ENCODE assay signal across 9 mouse cellular contexts in genomic region chr12:28699656-28700055, GRCm38 (mm10). TPM values are rescaled to one million over a fixed set of nuclear protein-coding genes. Genes with fewer than 3 reads are reported as not detected.
A peak's percentile ranks its signal among the peaks of the same experiment; 100 is the strongest.
DNase-seq lines count a peak whose midpoint lies in the region; ATAC-seq and TF ChIP-seq lines count a peak whose summit lies in the region.
"Had no signal": no experiment of that assay in that cellular context is flagged by ENCODE, and none has a peak within 500 bp of the region (broad histone marks: within the 10 kb centered on the region; RNA-seq: fewer than 3 reads in every experiment).

No protein-coding gene starts in this region.

- no peaks in the 10 kb centered on the region for H3K27me3 ChIP-seq in liver, embryonic 15.5 days
- no peaks in the 10 kb centered on the region for H3K27me3 ChIP-seq in neural tube, embryonic 14.5 days (ENCODE audit: control insufficient read depth, insufficient read depth, low read length)
- no peaks in the 10 kb centered on the region for H3K27me3 ChIP-seq in testis, adult 2 months (ENCODE audit: control insufficient read depth, insufficient read depth, low read length)

- ATAC-seq in CD4-positive, CD25-positive, alpha-beta regulatory T cell, adult 4 months, result peak; percentile 77
- no peak for ATAC-seq in liver, embryonic 15.5 days (ENCODE audit: insufficient read depth)
- ATAC-seq in neural tube, embryonic 14.5 days (ENCODE audit: low read depth), result no peak; the same call in 1 of the 2 replicates

- H3K9me3 ChIP-seq in liver, embryonic 15.5 days (replicated peaks), result no peaks in the 10 kb centered on the region
- H3K9me3 ChIP-seq in neural tube, embryonic 14.5 days (ENCODE audit: control insufficient read depth, low read length), result no peaks in the 10 kb centered on the region

- DNase-seq in adrenal gland, adult 2 months, result peak; percentile 62
- peak; percentile 71 for DNase-seq in embryo, embryonic 9.5 days (ENCODE audit: extremely low spot score)
- DNase-seq in heart, adult 8-10 months (ENCODE audit: low spot score), result peak; percentile 55
- DNase-seq in kidney, postnatal 10 days, result peak; percentile 85

- 0 out of 2 replicates have a peak overlapping the region, but pooled peaks have one; percentile 0 for H3K27ac ChIP-seq in liver, embryonic 15.5 days (replicated peaks)
- peak overlapping the region; percentile 90 for H3K27ac ChIP-seq in neural tube, embryonic 14.5 days (ENCODE audit: low read depth, low read length)
- H3K27ac ChIP-seq in testis, adult 2 months (ENCODE audit: control insufficient read depth, insufficient read depth, low read depth, low read length), result no peak overlapping the region
- H3K27ac ChIP-seq: macrophage had no signal

- no peak overlapping the region for H3K9ac ChIP-seq in liver, embryonic 15.5 days
- no peak overlapping the region for H3K9ac ChIP-seq in neural tube, embryonic 14.5 days (replicated peaks; ENCODE audit: low read depth, low read length)

- no peak for TF ChIP-seq POLR2A in testis, adult 2 months (IDR thresholded peaks at IDR 0.05; ENCODE audit: control insufficient read depth, low read depth, low read length)

- 20% methylated on average over 6 of the region's 6 CpGs for WGBS in liver, embryonic 15.5 days (ENCODE audit: insufficient replicate concordance)
- WGBS in neural tube, embryonic 14.5 days, result 7% methylated on average over 6 of the region's 6 CpGs

- H3K4me1 ChIP-seq in liver, embryonic 15.5 days (replicated peaks), result no peaks in the 10 kb centered on the region; the same call in none of the 2 replicates
- peaks cover 10% of the 10 kb centered on the region; the same call in 1 of the 2 replicates for H3K4me1 ChIP-seq in neural tube, embryonic 14.5 days (ENCODE audit: control insufficient read depth, insufficient read depth, low read length)
- H3K4me1 ChIP-seq in testis, adult 2 months (ENCODE audit: control insufficient read depth, insufficient read depth, low read length), result no peaks in the 10 kb centered on the region; the same call in 1 of the 2 replicates

- H3K36me3 ChIP-seq in liver, embryonic 15.5 days (replicated peaks), result peaks cover 15% of the 10 kb centered on the region
- no peaks in the 10 kb centered on the region for H3K36me3 ChIP-seq in neural tube, embryonic 14.5 days (ENCODE audit: control insufficient read depth, insufficient read depth, low read length)
- no peaks in the 10 kb centered on the region; the same call in 1 of the 2 replicates for H3K36me3 ChIP-seq in testis, adult 2 months (ENCODE audit: control insufficient read depth, insufficient read depth, low read length)

- peak; percentile 82; the same call in 1 of the 2 replicates for TF ChIP-seq CTCF in testis, adult 2 months (IDR thresholded peaks at IDR 0.05; ENCODE audit: control insufficient read depth, insufficient read depth, insufficient replicate concordance, low read depth, low read length)

- H3K4me2 ChIP-seq in liver, embryonic 15.5 days, result no peak overlapping the region
- no peak overlapping the region for H3K4me2 ChIP-seq in neural tube, embryonic 14.5 days (ENCODE audit: low read depth, low read length)

- H3K4me3 ChIP-seq in liver, embryonic 15.5 days (replicated peaks), result no peak overlapping the region
- no peak overlapping the region for H3K4me3 ChIP-seq in neural tube, embryonic 14.5 days (ENCODE audit: low read depth, low read length)
- H3K4me3 ChIP-seq in testis, adult 2 months (ENCODE audit: control insufficient read depth, low read depth, low read length), result no peak overlapping the region

RNA-seq across cellular contexts. Expression of gene Adi1, which starts 24.6 kb away (rescaled TPM):
- polyA plus RNA-seq in CD4-positive, CD25-positive, alpha-beta regulatory T cell, adult 4 months (2017; shearing (Covaris generic)), result 10 to 100 TPM; 34.6 to 37.7 TPM
- 10 to 100 TPM; 80.5 to 83.4 TPM for total RNA-seq in adrenal gland, adult 2 months (2021)
- polyA plus RNA-seq in adrenal gland, adult 2 months (2012; rRNA removed), result 10.6 and 12.3 TPM in 2 replicates
- 10 to 100 TPM; 58.0 to 62.6 (median 61.6) TPM for total RNA-seq in heart, adult 8-10 months (2022)
- polyA plus RNA-seq in liver, embryonic 15.5 days (2015; fragmentation: Nextera tagmentation; extraction: Ambion mirVana), result 53.4 and 56.7 TPM in 2 replicates
- 25.4 and 26.7 TPM in 2 replicates for polyA plus RNA-seq in neural tube, embryonic 14.5 days (2014; fragmentation: Nextera tagmentation; extraction: Ambion mirVana)
- 3.8 and 4.1 TPM in 2 replicates for polyA plus RNA-seq in testis, adult 2 months (2012; rRNA removed)

RNA-seq across cellular contexts. Expression of gene Rnaseh1, which starts 50.3 kb away (rescaled TPM):
- 10 to 100 TPM; 31.1 to 47.1 TPM for polyA plus RNA-seq in CD4-positive, CD25-positive, alpha-beta regulatory T cell, adult 4 months (2017; shearing (Covaris generic))
- total RNA-seq in adrenal gland, adult 2 months (2021), result 10 to 100 TPM in 1 of 2 experiments, 1 to 10 TPM in 1; 9.5 to 14.7 TPM
- polyA plus RNA-seq in adrenal gland, adult 2 months (2012; rRNA removed), result 4.0 and 5.1 TPM in 2 replicates
- total RNA-seq in heart, adult 8-10 months (2022), result 1 to 10 TPM; 6.7 to 9.4 (median 8.2) TPM
- polyA plus RNA-seq in liver, embryonic 15.5 days (2015; fragmentation: Nextera tagmentation; extraction: Ambion mirVana), result 10.8 and 11.7 TPM in 2 replicates
- polyA plus RNA-seq in neural tube, embryonic 14.5 days (2014; fragmentation: Nextera tagmentation; extraction: Ambion mirVana), result 19.5 and 21.7 TPM in 2 replicates
- 10.7 and 10.9 TPM in 2 replicates for polyA plus RNA-seq in testis, adult 2 months (2012; rRNA removed)

RNA-seq across cellular contexts. Expression of gene Trappc12, which starts 50.6 kb away (rescaled TPM):
- 10 to 100 TPM; 44.8 to 63.7 TPM for polyA plus RNA-seq in CD4-positive, CD25-positive, alpha-beta regulatory T cell, adult 4 months (2017; shearing (Covaris generic))
- 10 to 100 TPM; 32.7 to 39.2 TPM for total RNA-seq in adrenal gland, adult 2 months (2021)
- polyA plus RNA-seq in adrenal gland, adult 2 months (2012; rRNA removed), result 18.1 and 22.6 TPM in 2 replicates
- total RNA-seq in heart, adult 8-10 months (2022), result 10 to 100 TPM; 20.8 to 26.5 (median 23.6) TPM
- polyA plus RNA-seq in liver, embryonic 15.5 days (2015; fragmentation: Nextera tagmentation; extraction: Ambion mirVana), result 16.7 and 18.1 TPM in 2 replicates
- 43.6 and 46.9 TPM in 2 replicates for polyA plus RNA-seq in neural tube, embryonic 14.5 days (2014; fragmentation: Nextera tagmentation; extraction: Ambion mirVana)
- polyA plus RNA-seq in testis, adult 2 months (2012; rRNA removed), result 25.3 TPM in 2 replicates

RNA-seq across cellular contexts. Expression of gene Eipr1, which starts 51.9 kb away (rescaled TPM):
- 10 to 100 TPM; 40.1 to 54.7 TPM for polyA plus RNA-seq in CD4-positive, CD25-positive, alpha-beta regulatory T cell, adult 4 months (2017; shearing (Covaris generic))
- total RNA-seq in adrenal gland, adult 2 months (2021), result 10 to 100 TPM; 21.8 to 23.5 TPM
- 23.1 TPM in 2 replicates for polyA plus RNA-seq in adrenal gland, adult 2 months (2012; rRNA removed)
- 1 to 10 TPM; 8.9 to 9.6 (median 9.0) TPM for total RNA-seq in heart, adult 8-10 months (2022)
- polyA plus RNA-seq in liver, embryonic 15.5 days (2015; fragmentation: Nextera tagmentation; extraction: Ambion mirVana), result 27.1 and 31.7 TPM in 2 replicates
- polyA plus RNA-seq in neural tube, embryonic 14.5 days (2014; fragmentation: Nextera tagmentation; extraction: Ambion mirVana), result 72.5 and 77.3 TPM in 2 replicates
- polyA plus RNA-seq in testis, adult 2 months (2012; rRNA removed), result 25.0 and 25.7 TPM in 2 replicates
